Mouse (Mus musculus) lung, postnatal 0 days (tissue): ENCODE results near the gene Atp2b2.

Experiments
- CTCF ChIP-seq: IDR thresholded peaks from 2 replicates; pipeline ENCODE4 v1.5.1; 2016; ENCODE audit warnings: antibody characterized with exemption, mild to moderate bottlenecking
- EP300 ChIP-seq: IDR thresholded peaks from 2 replicates; pipeline ENCODE4 v1.6.1; 2016; ENCODE audit warnings: antibody characterized with exemption, mild to moderate bottlenecking, control low read depth

GRCm38 (mm10) chr6:113811462-113811861, 231.0 kb downstream of the Atp2b2 start:
- no peak for TF ChIP-seq CTCF
- no peak for TF ChIP-seq EP300
